Mouse (Mus musculus) lung, postnatal 10 days (tissue): ENCODE results near the gene Tapt1.
"Not testable (repeated sequence)": the region's sequence is repeated elsewhere in the genome, so short reads cannot be mapped to it uniquely, and the experiment has no call there.

ENCODE experiments used
- DNase-seq: peaks from one replicate; pipeline ENCODE4 v3.0.0; 2021

The Tapt1 gene

GRCm38 (mm10) chr5:44196167-44196566 lies 30.3 kb downstream of the Tapt1 start:
- DNase-seq: no peak

GRCm38 (mm10) chr5:44187370-44187769 lies 39.1 kb downstream of the Tapt1 start:
- DNase-seq: no peak

- peak; percentile 21 for DNase-seq
Measured at GRCm38 (mm10) chr5:44181669-44182068, 44.8 kb downstream of the Tapt1 start.

GRCm38 (mm10) chr5:44180450-44180849 lies 46.0 kb downstream of the Tapt1 start:
- DNase-seq: no peak

GRCm38 (mm10) chr5:44174046-44174445 lies 52.4 kb downstream of the Tapt1 start:
- no peak for DNase-seq

GRCm38 (mm10) chr5:44166866-44167265 lies 59.6 kb downstream of the Tapt1 start:
- DNase-seq: no peak

- peak; percentile 27 for DNase-seq
Measured at GRCm38 (mm10) chr5:44165854-44166253, 60.6 kb downstream of the Tapt1 start.

- DNase-seq: no peak
Measured at GRCm38 (mm10) chr5:44164233-44164776, 62.1 kb downstream of the Tapt1 start.

GRCm38 (mm10) chr5:44163318-44163717 lies 63.1 kb downstream of the Tapt1 start:
- DNase-seq: no peak

GRCm38 (mm10) chr5:44162786-44163185 lies 63.6 kb downstream of the Tapt1 start:
- DNase-seq: no peak

GRCm38 (mm10) chr5:44159679-44160438 lies 66.6 kb downstream of the Tapt1 start:
- no peak for DNase-seq

- DNase-seq: no peak
Measured at GRCm38 (mm10) chr5:44159231-44159630, 67.2 kb downstream of the Tapt1 start.

- no peak for DNase-seq
Measured at GRCm38 (mm10) chr5:44158458-44158857, 68.0 kb downstream of the Tapt1 start.

GRCm38 (mm10) chr5:44157760-44158159 lies 68.7 kb downstream of the Tapt1 start:
- no peak for DNase-seq

- DNase-seq: peak; percentile 78
Measured at GRCm38 (mm10) chr5:44153050-44153449, 73.4 kb downstream of the Tapt1 start.

GRCm38 (mm10) chr5:44151327-44152051 lies 74.9 kb downstream of the Tapt1 start:
- peak; percentile 77 for DNase-seq

GRCm38 (mm10) chr5:44147732-44148131 lies 78.7 kb downstream of the Tapt1 start:
- DNase-seq: no peak

- DNase-seq: peak; percentile 6
Measured at GRCm38 (mm10) chr5:44146437-44147332, 79.7 kb downstream of the Tapt1 start.

GRCm38 (mm10) chr5:44143467-44144235 lies 82.8 kb downstream of the Tapt1 start:
- DNase-seq: no peak

- DNase-seq: no peak
Measured at GRCm38 (mm10) chr5:44127487-44127886, 98.9 kb downstream of the Tapt1 start.

- not testable (repeated sequence) for DNase-seq
Measured at GRCm38 (mm10) chr5:44126574-44126973, 99.9 kb downstream of the Tapt1 start.
